Mouse (Mus musculus): Measurements from ENCODE around the gene Olfr735. TPM values are rescaled to one million over a fixed set of nuclear protein-coding genes. Genes with fewer than 3 reads are reported as not detected.

Olfr735 gene
- polyA plus RNA-seq, 1 experiment from 2014 or later = 0.04 TPM

DNA sequence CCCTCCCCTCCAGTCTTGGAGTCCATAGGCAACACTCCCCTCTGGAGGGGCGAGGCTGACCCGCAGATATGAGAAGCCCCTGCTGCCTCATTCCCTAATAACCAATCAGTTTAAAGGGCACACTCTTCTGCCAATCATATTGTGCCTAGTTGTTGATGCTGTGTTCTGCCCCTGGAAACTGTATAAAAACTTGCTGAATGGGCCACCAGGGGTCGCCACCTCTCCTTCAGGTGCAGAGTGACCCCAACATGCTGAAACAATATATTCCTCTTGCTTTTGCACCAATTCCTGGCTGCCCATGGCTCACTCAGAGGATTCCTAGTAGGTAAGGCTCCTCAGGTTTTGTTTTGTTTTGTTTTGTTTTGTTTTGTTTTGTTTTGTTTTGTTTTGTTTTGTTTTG lies 3.8 kb upstream of the Olfr735 start:
- WGBS (ENCODE audit: insufficient replicate concordance) = 47% methylated on average over 3 of the region's 3 CpGs
- peak; percentile 63 for DNase-seq
- Histone ChIP-seq H3K27ac (ENCODE audit: low read depth) (no peak overlapping the region), H3K4me1 (ENCODE audit: insufficient read depth) (0 out of 2 replicates have a peak, but pooled peaks cover 3% of the 10 kb centered on the region), H3K27me3 (ENCODE audit: insufficient read depth, low read length) (no peaks in the 10 kb centered on the region), H3K9ac (replicated peaks) (no peak overlapping the region), H3K4me2 (ENCODE audit: low read depth, low read length) (no peak overlapping the region), H3K4me3 (ENCODE audit: low read depth, low read length) (no peak overlapping the region), H3K9me3 (ENCODE audit: low read length) (no peaks in the 10 kb centered on the region), H3K36me3 (replicated peaks; ENCODE audit: insufficient read depth, low read length) (no peaks in the 10 kb centered on the region)
- peak; percentile 72 for TF ChIP-seq CTCF (IDR thresholded peaks at IDR 0.05; ENCODE audit: low read depth)
- TF ChIP-seq EP300 (IDR thresholded peaks at IDR 0.05; ENCODE audit: low read depth) = no peak
- ATAC-seq = 0 out of 2 replicates have a peak, but pooled peaks have one; percentile 46

GRCm38 (mm10) chr14:50326661-50327060 lies 22.0 kb downstream of the Olfr735 start, which contains the start of gene Olfr734:
Gene Olfr734 (minus strand): TSS chr14:50326761.
- no peaks in the 10 kb centered on the region for H3K36me3 ChIP-seq (replicated peaks; ENCODE audit: insufficient read depth, low read length)
- no peak within 1 kb of the TSS for H3K9ac ChIP-seq (replicated peaks)
- no peak for TF ChIP-seq EP300 (IDR thresholded peaks at IDR 0.05; ENCODE audit: low read depth)
- TF ChIP-seq CTCF (IDR thresholded peaks at IDR 0.05; ENCODE audit: low read depth) = no peak
- H3K4me2 ChIP-seq (ENCODE audit: low read depth, low read length) = no peak within 1 kb of the TSS
- no peaks in the 10 kb centered on the region for H3K9me3 ChIP-seq (ENCODE audit: low read length)
- DNase-seq = no peak
- WGBS (ENCODE audit: insufficient replicate concordance) = 42% methylated on average over 1 of the region's 1 CpGs
- no peaks in the 10 kb centered on the region for H3K4me1 ChIP-seq (ENCODE audit: insufficient read depth)
- H3K27ac ChIP-seq (ENCODE audit: low read depth) = no peak within 1 kb of the TSS
- no peaks in the 10 kb centered on the region for H3K27me3 ChIP-seq (ENCODE audit: insufficient read depth, low read length)
- ATAC-seq = no peak
- no peak within 1 kb of the TSS for H3K4me3 ChIP-seq (ENCODE audit: low read depth, low read length)

DNA sequence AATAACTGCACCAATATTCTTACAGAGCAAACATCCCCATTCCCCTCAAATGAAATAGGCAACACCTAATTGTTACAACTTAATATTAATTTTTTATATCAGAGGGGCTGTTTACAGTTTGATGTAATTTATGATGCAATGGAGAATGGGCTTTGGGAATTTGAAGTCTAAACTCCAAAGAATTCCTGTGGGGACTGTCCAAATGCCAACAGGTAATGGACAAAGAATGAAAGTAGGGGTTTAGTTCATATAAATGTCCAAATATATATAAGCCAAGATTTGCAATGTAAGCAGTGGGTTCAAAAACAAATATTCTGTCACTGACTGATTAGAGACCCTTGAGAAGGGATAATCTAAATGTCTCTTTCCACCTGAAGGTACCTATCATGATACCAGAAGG lies 47.2 kb downstream of the Olfr735 start, which contains the start of gene Olfr733:
Olfr733 (minus strand) TSS at position 101 of the 400 bp plus-strand sequence.
- TF ChIP-seq EP300 (IDR thresholded peaks at IDR 0.05; ENCODE audit: low read depth) (no peak), CTCF (IDR thresholded peaks at IDR 0.05; ENCODE audit: low read depth) (no peak)
- H3K9me3 ChIP-seq (ENCODE audit: low read length) = no peaks in the 10 kb centered on the region
- no peak for DNase-seq

More for the DNA sequence above, 47.2 kb downstream of the Olfr735 start, which contains the start of gene Olfr733:
- H3K27me3 ChIP-seq (ENCODE audit: insufficient read depth, low read length) = no peaks in the 10 kb centered on the region
- no peaks in the 10 kb centered on the region for H3K36me3 ChIP-seq (replicated peaks; ENCODE audit: insufficient read depth, low read length)
- no peak within 1 kb of the TSS for H3K4me3 ChIP-seq (ENCODE audit: low read depth, low read length)
- ATAC-seq = no peak
- no peak within 1 kb of the TSS for H3K27ac ChIP-seq (ENCODE audit: low read depth)
- no peak within 1 kb of the TSS for H3K9ac ChIP-seq (replicated peaks)
- no peaks in the 10 kb centered on the region for H3K4me1 ChIP-seq (ENCODE audit: insufficient read depth)
- no peak within 1 kb of the TSS for H3K4me2 ChIP-seq (ENCODE audit: low read depth, low read length)

Other genes starting within 250 kb of the Olfr735 start
- not detected in 2 replicates for gene Olfr727, start 225.7 kb downstream of the Olfr735 start, polyA plus RNA-seq (2015; fragmentation: Nextera tagmentation; extraction: Ambion mirVana)
- not detected in 2 replicates for gene Olfr728, start 206.2 kb downstream of the Olfr735 start, polyA plus RNA-seq (2015; fragmentation: Nextera tagmentation; extraction: Ambion mirVana)
- not detected in 2 replicates for gene Olfr729, start 196.0 kb downstream of the Olfr735 start, polyA plus RNA-seq (2015; fragmentation: Nextera tagmentation; extraction: Ambion mirVana)
- not detected in 2 replicates for gene Olfr730, start 160.7 kb downstream of the Olfr735 start, polyA plus RNA-seq (2015; fragmentation: Nextera tagmentation; extraction: Ambion mirVana)
- gene Olfr731, start 107.0 kb downstream of the Olfr735 start, polyA plus RNA-seq (2015; fragmentation: Nextera tagmentation; extraction: Ambion mirVana) = not detected in 2 replicates
- not detected in 2 replicates for gene Olfr732, start 64.7 kb downstream of the Olfr735 start, polyA plus RNA-seq (2015; fragmentation: Nextera tagmentation; extraction: Ambion mirVana)
- not detected in 2 replicates for gene Olfr733, start 47.4 kb downstream of the Olfr735 start, polyA plus RNA-seq (2015; fragmentation: Nextera tagmentation; extraction: Ambion mirVana)
- not detected in 2 replicates for gene Olfr734, start 22.1 kb downstream of the Olfr735 start, polyA plus RNA-seq (2015; fragmentation: Nextera tagmentation; extraction: Ambion mirVana)
- gene Tlr11, start 9.0 kb upstream of the Olfr735 start, polyA plus RNA-seq (2015; fragmentation: Nextera tagmentation; extraction: Ambion mirVana) = 0.20 and 0.27 TPM in 2 replicates
- gene Olfr736, start 32.3 kb upstream of the Olfr735 start, polyA plus RNA-seq (2015; fragmentation: Nextera tagmentation; extraction: Ambion mirVana) = not detected in 2 replicates
- not detected in 2 replicates for gene Olfr738, start 58.7 kb upstream of the Olfr735 start, polyA plus RNA-seq (2015; fragmentation: Nextera tagmentation; extraction: Ambion mirVana)
- gene Olfr739, start 69.8 kb upstream of the Olfr735 start, polyA plus RNA-seq (2015; fragmentation: Nextera tagmentation; extraction: Ambion mirVana) = not detected in 2 replicates
- gene Olfr740, start 96.7 kb upstream of the Olfr735 start, polyA plus RNA-seq (2015; fragmentation: Nextera tagmentation; extraction: Ambion mirVana) = not detected in 2 replicates
- not detected in 2 replicates for gene Olfr741, start 123.9 kb upstream of the Olfr735 start, polyA plus RNA-seq (2015; fragmentation: Nextera tagmentation; extraction: Ambion mirVana)
- gene Olfr742, start 154.7 kb upstream of the Olfr735 start, polyA plus RNA-seq (2015; fragmentation: Nextera tagmentation; extraction: Ambion mirVana) = not detected in 2 replicates
- not detected in 2 replicates for gene Olfr743, start 173.0 kb upstream of the Olfr735 start, polyA plus RNA-seq (2015; fragmentation: Nextera tagmentation; extraction: Ambion mirVana)

Data from liver, postnatal 0 days (tissue).